Mouse (Mus musculus) adrenal gland, postnatal 10 days (tissue): ENCODE data around the gene Gm49318. TPM values are rescaled to one million over a fixed set of nuclear protein-coding genes. Genes with fewer than 3 reads are reported as not detected.

Experiments
- microRNA-seq: library from miRNA; unstranded; fragments of <30 nt; microRNA quantifications from one replicate; pipeline ENCODE4 v1.2.0, GENCODE M21; 2021
- total RNA-seq, 2 experiments: library from RNA; stranded (reverse); gene quantifications; 2 replicates each; pipeline ENCODE4 v1.2.3; 2021

The Gm49318 gene
- total RNA-seq, 2 experiments from 2014 or later, result not detected

Small RNA genes within 50 kb of the gene (microRNA-seq; reads per million reads assigned to microRNA genes)
- gene Mir7084, result not detected

Other genes with a start within 250 kb of the Gm49318 start
- 10 to 100 TPM in 1 of 2 experiments, 1 to 10 TPM in 1; 7.6 to 17.9 TPM for gene Angptl8, start 235.7 kb downstream of the Gm49318 start, total RNA-seq
- 10 to 100 TPM; 40.1 to 56.3 TPM for gene Dock6, start 218.6 kb downstream of the Gm49318 start, total RNA-seq
- gene Rab3d, start 153.1 kb downstream of the Gm49318 start, total RNA-seq, result 10 to 100 TPM; 37.2 to 45.4 TPM
- gene Ccdc159, start 143.8 kb downstream of the Gm49318 start, total RNA-seq, result 1 to 10 TPM; 5.6 to 8.8 TPM
- 100 to 1,000 TPM; 182 to 187 TPM for gene Tmem205, start 143.7 kb downstream of the Gm49318 start, total RNA-seq
- 10 to 100 TPM; 21.9 to 22.3 TPM for gene Plppr2, start 134.2 kb downstream of the Gm49318 start, total RNA-seq
- gene Swsap1, start 115.5 kb downstream of the Gm49318 start, total RNA-seq, result 10 to 100 TPM; 11.9 to 15.1 TPM
- gene Epor, start 107.8 kb downstream of the Gm49318 start, total RNA-seq, result 1 to 10 TPM; 7.0 to 9.1 TPM
- 10 to 100 TPM; 16.2 to 23.0 TPM for gene Rgl3, start 81.8 kb downstream of the Gm49318 start, total RNA-seq
- gene Ccdc151, start 68.6 kb downstream of the Gm49318 start, total RNA-seq, result under 1 TPM; 0.39 to 1.00 TPM
- 100 to 1,000 TPM; 116 to 119 TPM for gene Prkcsh, start 68.5 kb downstream of the Gm49318 start, total RNA-seq
- gene Elavl3, start 19.2 kb downstream of the Gm49318 start, total RNA-seq, result 1 to 10 TPM; 1.8 to 4.6 TPM
- 10 to 100 TPM in 1 of 2 experiments, 1 to 10 TPM in 1; 9.7 to 11.8 TPM for gene Zfp653, start 117 bp upstream of the Gm49318 start, total RNA-seq
- 10 to 100 TPM; 70.8 to 78.5 TPM for gene Ecsit, start 14.2 kb upstream of the Gm49318 start, total RNA-seq
- 10 to 100 TPM in 1 of 2 experiments, 1 to 10 TPM in 1; 1.4 to 12.9 TPM for gene Cnn1, start 28.0 kb upstream of the Gm49318 start, total RNA-seq
- 10 to 100 TPM; 80.6 to 88.5 TPM for gene Elof1, start 45.9 kb upstream of the Gm49318 start, total RNA-seq
- 10 to 100 TPM; 28.0 to 74.3 TPM for gene Acp5, start 64.5 kb upstream of the Gm49318 start, total RNA-seq
- 10 to 100 TPM; 46.4 to 54.9 TPM for gene Pigyl, start 85.6 kb upstream of the Gm49318 start, total RNA-seq
- gene Zfp872, start 116.8 kb upstream of the Gm49318 start, total RNA-seq, result 1 to 10 TPM in 1 of 2 experiments, under 1 TPM in 1; 0.78 to 1.7 TPM
- 10 to 100 TPM; 30.4 to 37.4 TPM for gene Zfp809, start 154.5 kb upstream of the Gm49318 start, total RNA-seq
- 1 to 10 TPM in 1 of 2 experiments, under 1 TPM in 1; 0.90 to 1.3 TPM for gene Zfp599, start 188.6 kb upstream of the Gm49318 start, total RNA-seq
- 10 to 100 TPM in 1 of 2 experiments, 1 to 10 TPM in 1; 9.2 to 12.4 TPM for gene Zfp810, start 236.4 kb upstream of the Gm49318 start, total RNA-seq